Mouse (Mus musculus) MEL (cell line): ENCODE measurements around the gene Abcb11. TPM values are rescaled to one million over a fixed set of nuclear protein-coding genes. Genes with fewer than 3 reads are reported as not detected.

Experiments
- DNase-seq: peaks from one replicate; pipeline ENCODE4 v3.0.0; 2011; ENCODE audit warnings: low read depth, low spot score
- H3K27ac ChIP-seq: 2 replicates; pipeline ENCODE4 v1.5.1; 2012; ENCODE audit warnings: low read depth, mild to moderate bottlenecking, control low read depth, low read length, moderate library complexity; ENCODE audit not compliant: control insufficient read depth
- H3K27me3 ChIP-seq, 2 experiments: fragments of 150-350 bp in 1 of 2; sonication (generic) in 1 of 2; 2 replicates each; pipeline ENCODE4 v1.6.1; 2012; ENCODE audit warnings: low read length in 2 of 2, mild to moderate bottlenecking in 2 of 2, improper control_type of control experiment in 1 of 2, moderate library complexity in 1 of 2; ENCODE audit not compliant: insufficient read depth in 2 of 2, control insufficient read depth in 1 of 2
- H3K36me3 ChIP-seq, 2 experiments: 2 replicates each; pipeline ENCODE4 v1.6.1; 2012 to 2014; ENCODE audit warnings: low read length in 2 of 2, improper control_type of control experiment in 1 of 2, inconsistent platforms in 1 of 2, mild to moderate bottlenecking in 1 of 2; ENCODE audit not compliant: insufficient read depth in 2 of 2, control insufficient read depth in 1 of 2
- H3K4me1 ChIP-seq, 2 experiments: fragments of 150-350 bp in 1 of 2; sonication (generic) in 1 of 2; 2 replicates each; pipeline ENCODE4 v1.6.1; 2012; ENCODE audit warnings: low read length in 2 of 2, improper control_type of control experiment in 1 of 2, mild to moderate bottlenecking in 1 of 2; ENCODE audit not compliant: insufficient read depth in 2 of 2, control insufficient read depth in 1 of 2
- H3K4me3 ChIP-seq, 2 experiments: fragments of 150-350 bp in 1 of 2; sonication (generic) in 1 of 2; 2 replicates each; pipeline ENCODE4 v1.5.1; 2012; ENCODE audit warnings: low read depth in 2 of 2, low read length in 2 of 2, mild to moderate bottlenecking in 2 of 2, moderate library complexity in 2 of 2, control low read depth in 1 of 2, improper control_type of control experiment in 1 of 2; ENCODE audit not compliant: control insufficient read depth in 1 of 2, insufficient read depth in 1 of 2
- H3K79me2 ChIP-seq: 2 replicates; pipeline ENCODE4 v1.6.1; 2012; ENCODE audit warnings: mild to moderate bottlenecking, low read length, moderate library complexity; ENCODE audit not compliant: control insufficient read depth, poor library complexity, insufficient read depth
- H3K9ac ChIP-seq: 2 replicates; pipeline ENCODE4 v1.6.1; 2012; ENCODE audit warnings: low read depth, mild to moderate bottlenecking, control low read depth, low read length, moderate library complexity; ENCODE audit not compliant: control insufficient read depth, poor library complexity, severe bottlenecking
- H3K9me3 ChIP-seq: fragments of 150-350 bp; sonication (generic); replicated peaks from 2 replicates; pipeline ENCODE4 v1.6.1; 2012; ENCODE audit warnings: mild to moderate bottlenecking, low read length, improper control_type of control experiment, moderate library complexity; ENCODE audit not compliant: insufficient read depth
- BHLHE40 ChIP-seq: IDR thresholded peaks from 2 replicates; pipeline ENCODE4 v1.6.1; 2012; ENCODE audit warnings: low read depth, mild to moderate bottlenecking, inconsistent platforms, low read length, improper control_type of control experiment, borderline replicate concordance
- CHD1 ChIP-seq: IDR thresholded peaks from 2 replicates; pipeline ENCODE4 v1.6.1; 2012; ENCODE audit warnings: low read depth, mild to moderate bottlenecking, inconsistent platforms, low read length, improper control_type of control experiment
- CHD2 ChIP-seq: IDR thresholded peaks from 2 replicates; pipeline ENCODE4 v1.6.1; 2011; ENCODE audit warnings: low read length, improper control_type of control experiment
- CTCF ChIP-seq, 3 experiments: IDR thresholded peaks in 2 of 3; conservative IDR thresholded peaks in 1 of 3; 2 replicates each; pipeline ENCODE4 v1.5.1; 2011 to 2012; ENCODE audit warnings: low read length in 3 of 3, low read depth in 2 of 3, mild to moderate bottlenecking in 2 of 3, improper control_type of control experiment in 1 of 3, inconsistent platforms in 1 of 3, mixed read lengths in 1 of 3, moderate library complexity in 1 of 3; ENCODE audit not compliant: control insufficient read depth in 1 of 3, insufficient read depth in 1 of 3, poor library complexity in 1 of 3, severe bottlenecking in 1 of 3
- EP300 ChIP-seq, 2 experiments: IDR thresholded peaks; 2 replicates each; pipeline ENCODE4 v1.6.1; 2011; ENCODE audit warnings: improper control_type of control experiment in 2 of 2, low read length in 2 of 2, low read depth in 1 of 2, mild to moderate bottlenecking in 1 of 2
- GABPA ChIP-seq: IDR thresholded peaks from 2 replicates; pipeline ENCODE4 v1.6.1; 2012; ENCODE audit warnings: low read depth, mild to moderate bottlenecking, inconsistent platforms, low read length, improper control_type of control experiment, moderate library complexity
- GATA1 ChIP-seq: IDR thresholded peaks from 2 replicates; pipeline ENCODE4 v1.6.1; 2011; ENCODE audit warnings: low read depth, low read length, improper control_type of control experiment
- HCFC1 ChIP-seq: IDR thresholded peaks from 2 replicates; pipeline ENCODE4 v1.6.1; 2012; ENCODE audit warnings: low read depth, mild to moderate bottlenecking, inconsistent platforms, low read length, improper control_type of control experiment, moderate library complexity
- JUND ChIP-seq: IDR thresholded peaks from 2 replicates; pipeline ENCODE4 v1.6.1; 2011; ENCODE audit warnings: low read depth, mild to moderate bottlenecking, improper control_type of control experiment, low read length
- KAT2A ChIP-seq: conservative IDR thresholded peaks from 2 replicates; pipeline ENCODE4 v1.6.1; 2012; ENCODE audit warnings: low read depth, low read length, improper control_type of control experiment, inconsistent platforms
- MAFK ChIP-seq: IDR thresholded peaks from 2 replicates; pipeline ENCODE4 v1.6.1; 2011; ENCODE audit warnings: low read depth, mild to moderate bottlenecking, low read length, improper control_type of control experiment, borderline replicate concordance
- MAX ChIP-seq: IDR thresholded peaks from 2 replicates; pipeline ENCODE4 v1.6.1; 2011; ENCODE audit warnings: low read length, improper control_type of control experiment
- MAZ ChIP-seq: IDR thresholded peaks from 2 replicates; pipeline ENCODE4 v1.6.1; 2012; ENCODE audit warnings: low read depth, mild to moderate bottlenecking, inconsistent platforms, low read length, improper control_type of control experiment
- MEF2A ChIP-seq: IDR thresholded peaks from 2 replicates; pipeline ENCODE4 v1.6.1; 2014; ENCODE audit warnings: low read depth, mild to moderate bottlenecking, inconsistent platforms, low read length, improper control_type of control experiment; ENCODE audit not compliant: poor library complexity, insufficient replicate concordance, severe bottlenecking; ENCODE audit errors: extremely low read depth
- MYC ChIP-seq: IDR thresholded peaks from 2 replicates; pipeline ENCODE4 v1.6.1; 2011; ENCODE audit warnings: low read depth, mild to moderate bottlenecking, low read length, improper control_type of control experiment, moderate library complexity
- NRF1 ChIP-seq: IDR thresholded peaks from 2 replicates; pipeline ENCODE4 v1.6.1; 2014; ENCODE audit warnings: low read depth, mild to moderate bottlenecking, inconsistent platforms, low read length, improper control_type of control experiment, moderate library complexity; ENCODE audit not compliant: poor library complexity, insufficient read depth, severe bottlenecking
- RAD21 ChIP-seq: IDR thresholded peaks from 2 replicates; pipeline ENCODE4 v1.6.1; 2011; ENCODE audit warnings: mild to moderate bottlenecking, low read depth, low read length, improper control_type of control experiment
- RCOR1 ChIP-seq: IDR thresholded peaks from 2 replicates; pipeline ENCODE4 v1.6.1; 2012; ENCODE audit warnings: low read depth, mild to moderate bottlenecking, inconsistent platforms, low read length, improper control_type of control experiment
- SIN3A ChIP-seq: IDR thresholded peaks from 2 replicates; pipeline ENCODE4 v1.6.1; 2012; ENCODE audit warnings: low read length, improper control_type of control experiment, inconsistent platforms
- SMC3 ChIP-seq: IDR thresholded peaks from 2 replicates; pipeline ENCODE4 v1.6.1; 2011; ENCODE audit warnings: low read depth, low read length, improper control_type of control experiment
- TBP ChIP-seq: IDR thresholded peaks from 2 replicates; pipeline ENCODE4 v1.8.0; 2011; ENCODE audit warnings: low read depth, low read length, improper control_type of control experiment
- TCF12 ChIP-seq: IDR thresholded peaks from 2 replicates; pipeline ENCODE4 v1.6.1; 2014; ENCODE audit warnings: low read depth, mild to moderate bottlenecking, inconsistent platforms, low read length, improper control_type of control experiment, moderate library complexity
- USF1 ChIP-seq: IDR thresholded peaks from 2 replicates; pipeline ENCODE4 v1.6.1; 2014; ENCODE audit warnings: low read depth, mild to moderate bottlenecking, inconsistent platforms, low read length, improper control_type of control experiment, moderate library complexity
- ZC3H11A ChIP-seq: IDR thresholded peaks from 2 replicates; pipeline ENCODE4 v1.6.1; 2012; ENCODE audit warnings: low read depth, mild to moderate bottlenecking, inconsistent platforms, low read length, improper control_type of control experiment
- ZKSCAN1 ChIP-seq: IDR thresholded peaks from 2 replicates; pipeline ENCODE4 v1.6.1; 2012; ENCODE audit warnings: low read depth, mild to moderate bottlenecking, inconsistent platforms, low read length, improper control_type of control experiment, moderate library complexity
- ZMIZ1 ChIP-seq: IDR thresholded peaks from 2 replicates; pipeline ENCODE4 v1.6.1; 2012; ENCODE audit warnings: low read depth, mild to moderate bottlenecking, inconsistent platforms, low read length, improper control_type of control experiment, moderate library complexity
- ZNF384 ChIP-seq: IDR thresholded peaks from 2 replicates; pipeline ENCODE4 v1.6.1; 2012; ENCODE audit warnings: low read depth, mild to moderate bottlenecking, inconsistent platforms, low read length, improper control_type of control experiment
- polyA plus RNA-seq, 2 experiments: library from polyadenylated mRNA; stranded (reverse) in 1 of 2; unstranded in 1 of 2; fragments of >175 nt in 1 of 2; fragments of >200 nt in 1 of 2; gene quantifications; 2 replicates each; pipeline versions ENCODE4 v1.2.1 to v1.2.4; 2012; ENCODE audit warnings: low replicate concordance in 2 of 2, low read depth in 1 of 2; ENCODE audit not compliant: insufficient read length in 2 of 2, insufficient read depth in 1 of 2, missing spikeins in 1 of 2
- total RNA-seq: library from RNA; depleted of rRNA; stranded (reverse); fragments of 300-350 nt; gene quantifications from 2 replicates; pipeline ENCODE4 v1.2.3, GENCODE M21; 2012

Gene Abcb11
- total and polyA plus RNA-seq, 3 experiments = not detected

DNA sequence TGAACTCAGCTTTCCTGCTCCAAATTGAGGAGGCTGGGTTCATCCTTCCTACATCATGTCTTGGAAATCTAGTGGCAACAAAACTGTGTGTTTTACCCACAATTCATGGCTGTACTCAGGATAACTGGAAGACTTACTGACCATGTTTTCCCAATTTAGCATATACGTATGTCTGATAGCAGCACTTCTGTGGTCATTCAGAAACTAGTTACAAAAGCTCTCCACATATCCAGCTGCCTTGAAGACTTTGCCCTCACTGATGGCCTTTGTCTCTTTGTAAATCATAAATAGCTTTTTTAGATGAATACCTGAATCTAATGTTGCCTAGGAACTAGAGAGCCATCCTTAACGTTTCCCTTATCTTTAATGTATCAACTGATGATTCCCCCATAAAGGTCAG is 112.3 kb downstream of the Abcb11 start:
- no peak overlapping the region for H3K27ac ChIP-seq
- no peaks in the 10 kb centered on the region for H3K79me2 ChIP-seq
- no peak overlapping the region for H3K9ac ChIP-seq
- TF ChIP-seq ZNF384 (no peak), NRF1 (no peak), CHD2 (no peak), TBP (no peak), USF1 (no peak), BHLHE40 (no peak), MEF2A (no peak), CHD1 (no peak), GATA1 (no peak), RAD21 (no peak), EP300 (IDR thresholded peaks at IDR 0.05; ENCODE audit: low read depth in 1 of 2, low read length in 2 of 2) (no peak), MAFK (no peak), ZC3H11A (no peak), HCFC1 (no peak), SIN3A (no peak), MAX (no peak), KAT2A (no peak), ZKSCAN1 (no peak), SMC3 (no peak)
- 0 out of 4 replicates have a peak, but pooled peaks cover 0 to 1% of the 10 kb centered on the region in 2 experiments for H3K27me3 ChIP-seq
- no peaks in the 10 kb centered on the region for H3K4me1 ChIP-seq
- DNase-seq = no peak
- H3K9me3 ChIP-seq = no peaks in the 10 kb centered on the region
- no peak overlapping the region for H3K4me3 ChIP-seq
- H3K36me3 ChIP-seq = no peaks in the 10 kb centered on the region

DNA sequence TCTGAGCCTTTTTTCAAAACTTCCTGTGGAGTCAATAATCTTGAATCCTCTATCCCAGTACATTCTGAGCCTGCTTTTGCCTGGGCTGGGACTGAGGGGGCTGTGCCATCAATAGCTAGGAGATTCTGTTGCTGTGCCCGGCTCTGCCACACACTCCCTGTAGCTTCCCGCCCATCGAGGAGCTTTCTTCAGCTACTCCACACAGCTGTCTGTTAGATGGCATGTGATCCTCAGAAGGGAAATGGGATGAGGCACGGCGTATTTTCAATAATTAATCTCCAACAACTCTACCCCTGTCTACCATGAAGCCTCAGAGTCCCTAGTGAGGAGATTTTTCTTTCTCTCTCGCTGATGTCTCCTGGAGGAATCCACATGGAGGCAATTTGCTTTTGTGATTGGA is 113.8 kb downstream of the Abcb11 start:
- no peak overlapping the region for H3K4me3 ChIP-seq
- DNase-seq = no peak
- no peak overlapping the region for H3K9ac ChIP-seq
- no peaks in the 10 kb centered on the region for H3K27me3 ChIP-seq
- TF ChIP-seq TBP (no peak), CHD2 (no peak), CHD1 (no peak), SMC3 (no peak), ZMIZ1 (no peak), CTCF (IDR thresholded peaks at IDR 0.05 in 2 of 3, conservative IDR thresholded peaks at IDR 0.05 in 1 of 3; ENCODE audit: control insufficient read depth in 1 of 3, insufficient read depth in 1 of 3, low read depth in 2 of 3, low read length in 3 of 3, poor library complexity in 1 of 3, severe bottlenecking in 1 of 3) (no peak), MAZ (no peak), MEF2A (no peak), RCOR1 (no peak), ZNF384 (no peak), TCF12 (no peak), JUND (no peak), GABPA (no peak), MYC (no peak)
- H3K27ac ChIP-seq = no peak overlapping the region
- no peaks in the 10 kb centered on the region for H3K4me1 ChIP-seq
- H3K79me2 ChIP-seq = no peaks in the 10 kb centered on the region
- no peaks in the 10 kb centered on the region for H3K9me3 ChIP-seq
- H3K36me3 ChIP-seq = no peaks in the 10 kb centered on the region
